Mouse (Mus musculus): ENCODE results near the gene Klk1b8.
"Not testable (repeated sequence)": the region's sequence is repeated elsewhere in the genome, so short reads cannot be mapped to it uniquely, and the experiment has no call there.

The Klk1b8 gene

DNA sequence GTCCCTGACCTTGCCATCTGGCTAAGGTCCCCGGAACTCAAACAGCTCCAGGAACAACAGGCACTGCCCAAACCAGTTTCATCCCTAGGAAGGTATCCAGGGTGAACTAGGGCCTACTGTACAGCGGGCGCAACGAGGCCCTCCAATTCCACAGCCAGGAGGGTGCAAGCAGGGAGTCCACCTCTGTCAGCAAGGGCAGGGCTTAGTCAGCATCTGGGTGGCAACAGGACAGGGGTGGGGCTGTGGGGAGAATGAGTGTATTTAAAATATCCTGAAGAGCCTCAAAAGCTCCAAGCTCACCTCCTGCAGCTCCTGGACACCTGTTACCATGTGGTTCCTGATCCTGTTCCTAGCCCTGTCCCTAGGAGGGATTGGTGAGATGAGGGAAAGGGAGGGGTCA lies 45.1 kb downstream of the Klk1b8 start, which contains the start of gene Klk1b11:
Gene Klk1b11 (plus strand): TSS at position 301 of the 400 bp plus-strand sequence.
- not testable (repeated sequence) for DNase-seq (ENCODE audit: low spot score)
